Mouse (Mus musculus): Measurements from ENCODE around the gene Col6a5. TPM values are rescaled to one million over a fixed set of nuclear protein-coding genes. Genes with fewer than 3 reads are reported as not detected.

The Col6a5 gene
- polyA plus RNA-seq, 1 experiment from 2014 or later, result 0.52 TPM

DNA sequence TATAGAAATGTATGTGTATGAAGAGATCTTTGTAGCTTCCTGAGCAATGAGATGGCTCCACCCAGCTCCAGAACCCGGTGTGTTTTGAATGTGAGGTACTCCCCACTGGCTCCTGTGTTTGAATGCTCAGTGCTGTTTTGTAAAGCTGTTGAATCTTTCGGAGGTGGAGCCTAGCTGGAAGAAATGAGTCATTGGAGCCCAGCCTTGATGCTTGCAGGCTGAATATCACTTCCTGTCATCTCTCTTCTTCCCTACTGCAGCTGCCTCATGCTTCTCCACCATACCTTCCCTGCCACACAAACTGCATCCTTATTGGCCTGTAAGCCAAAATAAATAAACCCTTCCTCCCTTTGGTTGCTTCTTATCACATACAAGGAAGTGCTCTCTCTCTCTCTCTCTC, 72.9 kb downstream of the Col6a5 start:
- Histone ChIP-seq H3K36me3 (replicated peaks) (no peaks in the 10 kb centered on the region), H3K9ac (no peak overlapping the region), H3K9me3 (no peaks in the 10 kb centered on the region), H3K4me1 (0 out of 2 replicates have a peak, but pooled peaks cover 1% of the 10 kb centered on the region), H3K27ac (no peak overlapping the region), H3K4me2 (no peak overlapping the region), H3K4me3 (no peak overlapping the region), H3K27me3 (replicated peaks) (no peaks in the 10 kb centered on the region)
- WGBS, result 34% methylated on average over 2 of the region's 2 CpGs
- no peak for ATAC-seq (replicated peaks)

DNA sequence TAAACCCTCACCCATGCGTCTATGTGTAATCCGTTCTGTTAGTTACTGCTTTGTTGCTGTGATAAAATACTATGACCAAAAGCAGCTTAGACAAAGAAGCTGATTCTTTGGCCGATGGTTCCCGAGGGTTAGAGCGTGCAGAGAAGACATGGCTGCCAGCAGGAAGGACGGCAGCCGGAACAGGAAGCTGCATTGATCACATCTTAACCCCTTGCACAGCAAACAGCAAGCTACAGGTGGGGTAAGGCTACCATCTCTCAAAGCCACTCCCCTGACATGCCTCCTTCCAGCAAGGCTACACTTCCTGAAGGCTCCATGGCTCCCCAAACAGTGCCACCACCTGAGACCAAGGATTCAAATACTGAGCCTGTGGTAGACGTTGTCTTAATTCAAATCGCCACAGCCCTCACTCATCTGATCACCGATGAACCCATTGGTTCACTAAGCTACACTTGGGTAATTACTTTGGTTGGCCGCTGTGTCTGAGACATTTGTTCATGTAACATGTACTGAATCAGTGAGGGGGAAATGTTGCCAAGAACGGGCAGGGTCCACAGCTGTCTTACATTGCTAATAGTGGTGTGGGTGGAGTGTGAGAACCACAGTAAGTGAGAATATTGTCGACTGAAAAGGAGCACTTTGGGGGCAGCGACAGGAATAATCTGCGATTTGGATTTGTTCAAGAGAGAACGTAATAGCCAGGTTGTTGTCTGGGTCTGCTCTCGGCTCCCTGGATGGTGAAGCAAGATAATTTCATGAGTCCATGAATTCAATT, 75.6 kb downstream of the Col6a5 start:
- Histone ChIP-seq H3K9ac (no peak overlapping the region), H3K9me3 (no peaks in the 10 kb centered on the region), H3K36me3 (replicated peaks) (no peaks in the 10 kb centered on the region), H3K27me3 (replicated peaks) (no peaks in the 10 kb centered on the region), H3K27ac (no peak overlapping the region), H3K4me3 (no peak overlapping the region), H3K4me2 (no peak overlapping the region), H3K4me1 (no peaks in the 10 kb centered on the region)
- 77% methylated on average over 17 of the region's 17 CpGs for WGBS
- no peak for ATAC-seq (replicated peaks)

- Histone ChIP-seq H3K4me3 (no peak overlapping the region), H3K4me2 (no peak overlapping the region), H3K27me3 (replicated peaks) (no peaks in the 10 kb centered on the region), H3K9ac (no peak overlapping the region), H3K36me3 (replicated peaks) (no peaks in the 10 kb centered on the region), H3K9me3 (no peaks in the 10 kb centered on the region), H3K4me1 (no peaks in the 10 kb centered on the region), H3K27ac (no peak overlapping the region)
- no peak for ATAC-seq (replicated peaks)
- WGBS, result 80% methylated on average over 4 of the region's 4 CpGs
Measured at GRCm38 (mm10) chr9:105880743-105881142, 79.7 kb downstream of the Col6a5 start.

DNA sequence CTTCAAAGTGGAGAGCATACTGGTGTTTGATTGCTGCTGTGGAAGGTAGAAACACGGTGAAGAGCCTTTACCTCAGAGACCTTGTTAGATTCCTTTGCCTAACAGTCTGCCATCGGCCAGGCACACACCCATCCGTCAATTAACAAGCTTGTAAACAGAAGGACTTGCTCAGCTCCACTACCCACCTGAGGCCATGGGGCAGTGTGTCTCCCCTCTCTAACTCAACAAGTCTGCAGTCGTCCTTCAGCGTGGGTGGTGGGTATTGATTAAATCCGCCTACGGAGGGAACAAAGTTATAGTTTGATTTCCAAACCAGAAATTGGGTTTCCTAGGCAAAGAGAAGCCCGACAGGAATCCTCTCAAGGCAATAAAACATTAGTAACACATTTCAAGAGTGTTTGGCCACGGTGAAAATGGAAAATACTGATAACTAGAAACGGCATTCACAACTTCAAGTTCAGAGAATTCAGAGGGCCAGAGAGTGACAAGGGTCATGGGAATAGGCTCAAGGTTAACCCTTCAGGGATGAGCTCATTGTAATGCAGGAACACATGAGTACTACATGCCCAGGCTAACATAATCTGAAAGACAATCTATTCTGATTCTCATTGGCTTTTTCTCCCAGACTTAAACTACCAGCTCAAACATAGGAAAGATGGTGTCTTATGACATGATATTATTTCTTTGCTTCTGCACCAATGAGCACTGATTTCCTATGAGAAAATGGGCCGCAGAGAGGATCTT, 81.9 kb downstream of the Col6a5 start:
- Histone ChIP-seq H3K4me3 (no peak overlapping the region), H3K4me1 (no peaks in the 10 kb centered on the region), H3K9ac (no peak overlapping the region), H3K27ac (no peak overlapping the region), H3K9me3 (no peaks in the 10 kb centered on the region), H3K27me3 (replicated peaks) (no peaks in the 10 kb centered on the region), H3K36me3 (replicated peaks) (no peaks in the 10 kb centered on the region), H3K4me2 (no peak overlapping the region)
- ATAC-seq (replicated peaks), result no peak
- 77% methylated on average over 11 of the region's 11 CpGs for WGBS

DNA sequence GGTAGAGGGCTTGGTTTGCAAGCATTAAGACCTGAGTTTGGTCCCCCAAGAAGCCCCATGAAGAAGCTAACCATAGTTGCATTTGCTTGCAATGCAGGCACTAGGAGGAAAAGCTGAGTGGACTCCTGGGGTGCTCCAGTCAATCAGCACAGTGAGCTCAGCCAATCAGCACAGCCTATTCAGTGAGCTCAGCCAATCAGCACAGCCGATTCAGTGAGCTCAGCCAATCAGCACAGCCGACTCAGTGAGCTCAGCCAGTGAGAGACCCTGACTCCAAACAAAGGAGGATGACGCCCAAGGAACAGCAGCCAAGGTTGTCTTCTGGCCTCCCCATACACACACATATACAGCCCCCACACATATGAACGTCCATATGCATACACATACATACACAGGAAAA, 84.3 kb downstream of the Col6a5 start:
- Histone ChIP-seq H3K9me3 (no peaks in the 10 kb centered on the region), H3K4me1 (no peaks in the 10 kb centered on the region), H3K9ac (no peak overlapping the region), H3K27me3 (replicated peaks) (no peaks in the 10 kb centered on the region), H3K4me3 (no peak overlapping the region), H3K27ac (no peak overlapping the region), H3K36me3 (replicated peaks) (no peaks in the 10 kb centered on the region), H3K4me2 (no peak overlapping the region)
- no peak for ATAC-seq (replicated peaks)
- WGBS, result 86% methylated on average over 4 of the region's 4 CpGs

GRCm38 (mm10) chr9:105871643-105872042, 88.8 kb downstream of the Col6a5 start:
- Histone ChIP-seq H3K27ac (no peak overlapping the region), H3K9ac (no peak overlapping the region), H3K36me3 (replicated peaks) (no peaks in the 10 kb centered on the region), H3K9me3 (no peaks in the 10 kb centered on the region), H3K4me3 (no peak overlapping the region), H3K4me2 (no peak overlapping the region), H3K4me1 (no peaks in the 10 kb centered on the region), H3K27me3 (replicated peaks) (no peaks in the 10 kb centered on the region)
- whole genome bisulfite sequencing, result 80% methylated on average over 14 of the region's 14 CpGs
- no peak for ATAC-seq (replicated peaks)

- Histone ChIP-seq H3K4me2 (no peak overlapping the region), H3K4me3 (no peak overlapping the region), H3K4me1 (no peaks in the 10 kb centered on the region), H3K9me3 (no peaks in the 10 kb centered on the region), H3K9ac (no peak overlapping the region), H3K27ac (no peak overlapping the region), H3K27me3 (replicated peaks) (no peaks in the 10 kb centered on the region), H3K36me3 (replicated peaks) (no peaks in the 10 kb centered on the region)
- 11% methylated on average over 6 of the region's 6 CpGs for WGBS
- 0 out of 2 replicates have a peak, but pooled peaks have one; percentile 27 for ATAC-seq (replicated peaks)
Measured at GRCm38 (mm10) chr9:105857773-105858172, 102.7 kb downstream of the Col6a5 start.

DNA sequence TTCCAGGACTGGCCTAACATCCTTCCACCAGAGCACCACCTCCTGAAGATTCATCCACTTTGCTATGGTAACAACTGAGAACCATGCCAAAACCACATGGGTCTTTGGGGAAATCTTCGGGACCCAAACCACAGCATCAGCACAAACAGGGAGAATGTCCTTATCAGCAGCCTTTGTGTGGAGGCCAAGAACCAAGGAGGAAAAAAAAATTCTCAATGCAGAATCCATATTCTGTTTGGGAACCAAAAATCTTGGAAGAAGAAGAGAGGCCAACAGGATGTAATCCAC, 107.7 kb downstream of the Col6a5 start:
- H3K9me3 ChIP-seq, result no peaks in the 10 kb centered on the region
- ATAC-seq (replicated peaks), result no peak
- H3K4me3 ChIP-seq, result no peak overlapping the region
- H3K36me3 ChIP-seq (replicated peaks), result no peaks in the 10 kb centered on the region
- no peak overlapping the region for H3K9ac ChIP-seq
- H3K4me1 ChIP-seq, result no peaks in the 10 kb centered on the region
- 90% methylated on average over 1 of the region's 1 CpGs for WGBS
- H3K27me3 ChIP-seq (replicated peaks), result no peaks in the 10 kb centered on the region
- no peak overlapping the region for H3K27ac ChIP-seq
- no peak overlapping the region for H3K4me2 ChIP-seq

DNA sequence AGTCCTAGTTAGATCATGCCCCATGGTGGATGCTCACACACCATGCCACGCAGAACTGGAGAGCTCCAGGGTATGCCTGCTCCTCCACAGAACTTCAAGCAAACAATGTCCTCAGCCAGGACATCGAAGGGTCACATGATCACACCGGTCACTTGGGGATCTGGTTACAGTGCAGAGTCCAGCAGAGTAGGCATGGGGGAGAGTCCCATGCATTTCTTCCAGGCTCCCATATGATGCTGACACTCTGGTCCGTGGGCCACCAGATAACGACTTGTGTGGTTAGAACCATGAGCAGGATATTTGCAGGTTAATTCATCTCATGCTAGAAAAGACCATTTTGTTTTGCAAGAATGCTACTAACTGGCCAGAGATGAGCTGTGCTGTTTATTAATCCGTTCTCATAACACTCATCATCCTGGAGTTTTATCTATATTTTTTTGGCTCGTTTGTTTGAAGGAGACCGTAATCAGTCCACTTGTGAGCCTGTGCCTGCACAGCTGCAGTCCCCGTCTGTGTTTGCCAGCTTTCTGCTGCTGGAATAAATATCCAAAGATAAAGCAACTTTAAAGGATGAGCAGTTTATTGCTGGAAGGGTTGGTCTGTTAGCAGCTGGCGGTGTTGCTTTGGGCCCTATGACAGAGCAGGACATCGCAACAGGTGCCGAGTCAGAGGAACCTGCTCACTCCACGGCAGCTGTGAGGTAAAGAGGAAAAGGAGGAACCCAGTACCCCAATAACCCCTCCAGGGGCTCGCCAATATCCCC, 108.2 kb downstream of the Col6a5 start:
- H3K27ac ChIP-seq, result no peak overlapping the region

DNA sequence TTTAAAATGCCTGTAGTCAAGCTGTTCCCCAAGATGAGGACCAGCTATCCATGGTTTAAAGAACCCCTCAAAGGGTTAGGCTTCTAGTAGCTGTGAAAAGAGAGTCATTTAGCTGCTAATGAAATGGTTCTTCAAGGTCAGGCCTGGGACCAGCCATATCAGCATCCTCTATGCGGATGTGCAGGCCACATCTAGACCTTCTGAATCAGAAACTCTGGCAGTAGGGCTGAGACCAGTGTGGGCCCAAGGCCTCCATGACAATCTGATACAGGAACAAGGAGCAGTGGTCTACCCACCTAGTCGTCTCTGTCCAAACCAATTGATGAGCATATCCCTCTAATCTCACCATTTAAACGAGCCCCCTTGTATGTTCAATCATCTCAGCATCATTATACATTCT, 109.4 kb downstream of the Col6a5 start:
- H3K4me3 ChIP-seq, result no peak overlapping the region

More for the DNA sequence above, 108.2 kb downstream of the Col6a5 start:
- Histone ChIP-seq H3K4me1 (no peaks in the 10 kb centered on the region), H3K4me3 (no peak overlapping the region), H3K9ac (no peak overlapping the region), H3K27me3 (replicated peaks) (no peaks in the 10 kb centered on the region), H3K36me3 (replicated peaks) (no peaks in the 10 kb centered on the region), H3K9me3 (no peaks in the 10 kb centered on the region), H3K4me2 (no peak overlapping the region)
- no peak for ATAC-seq (replicated peaks)
- 85% methylated on average over 14 of the region's 14 CpGs for WGBS

GRCm38 (mm10) chr9:105848396-105848795, 112.0 kb downstream of the Col6a5 start:
- 71% methylated on average over 4 of the region's 4 CpGs for WGBS
- ATAC-seq (replicated peaks), result no peak
- Histone ChIP-seq H3K4me2 (no peak overlapping the region), H3K27ac (no peak overlapping the region), H3K9me3 (no peaks in the 10 kb centered on the region), H3K4me1 (no peaks in the 10 kb centered on the region), H3K27me3 (replicated peaks) (no peaks in the 10 kb centered on the region), H3K9ac (no peak overlapping the region), H3K36me3 (replicated peaks) (no peaks in the 10 kb centered on the region), H3K4me3 (no peak overlapping the region)

More for the DNA sequence above, 109.4 kb downstream of the Col6a5 start:
- no peak for ATAC-seq (replicated peaks)
- Histone ChIP-seq H3K9me3 (no peaks in the 10 kb centered on the region), H3K27me3 (replicated peaks) (no peaks in the 10 kb centered on the region), H3K27ac (no peak overlapping the region), H3K4me1 (no peaks in the 10 kb centered on the region), H3K9ac (no peak overlapping the region), H3K4me2 (no peak overlapping the region), H3K36me3 (replicated peaks) (no peaks in the 10 kb centered on the region)
- 83% methylated on average over 3 of the region's 3 CpGs for WGBS

DNA sequence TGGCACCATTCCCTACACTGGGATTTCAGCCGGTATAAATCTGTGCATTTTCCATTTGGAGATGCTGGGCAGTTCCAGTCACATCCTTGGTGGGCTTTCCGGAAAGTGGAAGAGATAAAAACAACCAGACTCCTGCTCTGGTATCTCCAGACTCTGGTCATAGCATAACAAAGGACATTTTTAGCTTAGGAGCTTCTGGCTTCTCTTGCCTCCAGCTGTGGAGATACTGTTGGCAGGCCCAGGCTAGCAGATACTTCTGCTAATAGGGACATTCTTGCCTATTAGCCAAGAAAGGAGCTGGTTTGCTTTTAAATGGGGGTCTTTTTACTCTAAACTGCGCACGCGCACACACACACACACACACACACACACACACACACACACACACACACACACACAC, 113.2 kb downstream of the Col6a5 start:
- no peaks in the 10 kb centered on the region for H3K4me1 ChIP-seq
- H3K4me2 ChIP-seq, result no peak overlapping the region
- no peak for ATAC-seq (replicated peaks)
- no peaks in the 10 kb centered on the region for H3K27me3 ChIP-seq (replicated peaks)
- H3K9me3 ChIP-seq, result no peaks in the 10 kb centered on the region
- no peaks in the 10 kb centered on the region for H3K36me3 ChIP-seq (replicated peaks)
- no peak overlapping the region for H3K9ac ChIP-seq
- no peak overlapping the region for H3K4me3 ChIP-seq
- no peak overlapping the region for H3K27ac ChIP-seq
- WGBS, result 98% methylated on average over 5 of the region's 5 CpGs
